Mouse (Mus musculus): Measurements from ENCODE around the gene Rims1.

The Rims1 gene

GRCm38 (mm10) chr1:22695046-22695445, 110.7 kb downstream of the Rims1 start:
- DNase-seq (ENCODE audit: low read depth, low spot score), result no peak

GRCm38 (mm10) chr1:22694514-22694913, 111.3 kb downstream of the Rims1 start:
- DNase-seq (ENCODE audit: low read depth, low spot score), result no peak

- DNase-seq (ENCODE audit: low read depth, low spot score), result no peak
Measured at GRCm38 (mm10) chr1:22683455-22683854, 122.3 kb downstream of the Rims1 start.

- no peak for DNase-seq (ENCODE audit: low read depth, low spot score)
Measured at GRCm38 (mm10) chr1:22664196-22664595, 141.6 kb downstream of the Rims1 start.

GRCm38 (mm10) chr1:22661825-22662224, 144.0 kb downstream of the Rims1 start:
- DNase-seq (ENCODE audit: low read depth, low spot score), result no peak

GRCm38 (mm10) chr1:22655983-22656382, 149.8 kb downstream of the Rims1 start:
- no peak for DNase-seq (ENCODE audit: low read depth, low spot score)

GRCm38 (mm10) chr1:22654903-22655302, 150.9 kb downstream of the Rims1 start:
- DNase-seq (ENCODE audit: low read depth, low spot score), result no peak

GRCm38 (mm10) chr1:22650588-22650987, 155.2 kb downstream of the Rims1 start:
- DNase-seq (ENCODE audit: low read depth, low spot score), result no peak

- no peak for DNase-seq (ENCODE audit: low read depth, low spot score)
Measured at GRCm38 (mm10) chr1:22649432-22649831, 156.4 kb downstream of the Rims1 start.

GRCm38 (mm10) chr1:22645257-22645656, 160.5 kb downstream of the Rims1 start:
- DNase-seq (ENCODE audit: low read depth, low spot score), result no peak

- DNase-seq (ENCODE audit: low read depth, low spot score), result no peak
Measured at GRCm38 (mm10) chr1:22640568-22640967, 165.2 kb downstream of the Rims1 start.

GRCm38 (mm10) chr1:22639702-22640101, 166.1 kb downstream of the Rims1 start:
- DNase-seq (ENCODE audit: low read depth, low spot score), result no peak

- DNase-seq (ENCODE audit: low read depth, low spot score), result no peak
Measured at GRCm38 (mm10) chr1:22633871-22634270, 171.9 kb downstream of the Rims1 start.

- DNase-seq (ENCODE audit: low read depth, low spot score), result no peak
Measured at GRCm38 (mm10) chr1:22632551-22632950, 173.2 kb downstream of the Rims1 start.

- DNase-seq (ENCODE audit: low read depth, low spot score), result no peak
Measured at GRCm38 (mm10) chr1:22631991-22632390, 173.8 kb downstream of the Rims1 start.

GRCm38 (mm10) chr1:22629011-22629410, 176.8 kb downstream of the Rims1 start:
- no peak for DNase-seq (ENCODE audit: low read depth, low spot score)

- DNase-seq (ENCODE audit: low read depth, low spot score), result no peak
Measured at GRCm38 (mm10) chr1:22627013-22627412, 178.8 kb downstream of the Rims1 start.

GRCm38 (mm10) chr1:22626295-22626694, 179.5 kb downstream of the Rims1 start:
- DNase-seq (ENCODE audit: low read depth, low spot score), result no peak

GRCm38 (mm10) chr1:22620827-22621226, 185.0 kb downstream of the Rims1 start:
- DNase-seq (ENCODE audit: low read depth, low spot score), result no peak

- no peak for DNase-seq (ENCODE audit: low read depth, low spot score)
Measured at GRCm38 (mm10) chr1:22615601-22616000, 190.2 kb downstream of the Rims1 start.

GRCm38 (mm10) chr1:22613609-22614008, 192.2 kb downstream of the Rims1 start:
- no peak for DNase-seq (ENCODE audit: low read depth, low spot score)

GRCm38 (mm10) chr1:22604329-22605044, 201.3 kb downstream of the Rims1 start:
- no peak for DNase-seq (ENCODE audit: low read depth, low spot score)

GRCm38 (mm10) chr1:22596197-22596596, 209.6 kb downstream of the Rims1 start:
- no peak for DNase-seq (ENCODE audit: low read depth, low spot score)

- no peak for DNase-seq (ENCODE audit: low read depth, low spot score)
Measured at GRCm38 (mm10) chr1:22594841-22595240, 211.0 kb downstream of the Rims1 start.

All from retina, adult 2 months (tissue).